Mouse (Mus musculus) erythroblast, embryonic 14.5 days (primary cell): ENCODE measurements around the gene Fdps.

Experiments
- GATA1 ChIP-seq: IDR thresholded peaks from 2 replicates; pipeline ENCODE4 v1.6.1; 2012; ENCODE audit warnings: low read length, inconsistent platforms, mixed read lengths
- TAL1 ChIP-seq: IDR thresholded peaks from 3 replicates; pipeline ENCODE4 v1.6.1; 2012; ENCODE audit warnings: low read length, inconsistent platforms, mixed read lengths

- no peak for TF ChIP-seq GATA1
- TF ChIP-seq TAL1, result no peak
Measured at GRCm38 (mm10) chr3:89084133-89084532, 17.6 kb downstream of the Fdps start.
